Comparison of ENCODE assay signal across 16 mouse cellular contexts in the genomic region with DNA sequence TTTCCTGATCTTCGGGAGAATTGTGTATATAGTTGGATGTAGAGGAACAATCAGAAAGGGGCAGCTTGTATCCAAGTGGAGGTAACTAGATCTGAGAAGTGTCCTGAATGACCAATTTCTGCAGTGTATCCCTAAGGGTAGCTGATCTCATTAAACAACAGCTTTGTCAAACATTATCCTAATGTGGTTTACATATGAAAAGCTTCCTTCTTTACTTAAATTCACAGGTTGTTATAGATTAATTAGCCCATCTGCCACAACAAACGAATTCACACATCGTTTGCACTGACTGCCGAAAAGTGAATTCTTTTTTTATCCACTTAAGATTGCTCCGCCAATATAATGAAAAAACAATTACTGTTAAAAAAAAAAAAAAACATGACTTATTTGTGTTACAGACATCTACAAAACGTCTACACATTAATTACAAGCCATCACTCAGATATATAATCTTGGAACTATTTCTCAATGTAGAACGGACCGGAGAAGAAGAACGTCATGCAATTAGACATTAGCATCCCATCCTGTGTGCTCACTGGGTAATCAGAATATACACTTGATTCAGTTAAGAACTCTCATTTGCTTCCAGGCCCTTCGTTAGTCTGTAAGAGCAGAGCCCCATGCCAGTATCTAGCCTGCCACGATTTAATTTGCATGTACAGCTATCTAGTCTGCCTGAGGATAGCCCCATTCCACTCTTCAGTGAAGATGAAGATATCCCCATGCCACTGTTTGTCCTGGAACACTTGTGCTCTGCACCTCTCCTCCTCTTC.
A peak's percentile ranks its signal among the peaks of the same experiment; 100 is the strongest.
DNase-seq lines count a peak whose midpoint lies in the region; ATAC-seq and TF ChIP-seq lines count a peak whose summit lies in the region.
"Had no signal": no experiment of that assay in that cellular context is flagged by ENCODE, and none has a peak within 500 bp of the region (broad histone marks: within the 10 kb centered on the region; RNA-seq: fewer than 3 reads in every experiment).

No protein-coding gene starts in this region.

- H3K9me3 ChIP-seq in forebrain, embryonic 14.5 days (replicated peaks; ENCODE audit: control insufficient read depth, low read length): no peaks in the 10 kb centered on the region
- no peaks in the 10 kb centered on the region for H3K9me3 ChIP-seq in forebrain, embryonic 12.5 days
- no peaks in the 10 kb centered on the region for H3K9me3 ChIP-seq in forebrain, embryonic 16.5 days (ENCODE audit: control insufficient read depth, low read length)
- no peaks in the 10 kb centered on the region for H3K9me3 ChIP-seq in forebrain, embryonic 10.5 days
- H3K9me3 ChIP-seq: embryonic facial prominence, embryonic 10.5 days; embryonic facial prominence, embryonic 12.5 days had no signal

- TF ChIP-seq POLR2A in brain, embryonic 14.5 days (IDR thresholded peaks at IDR 0.05; ENCODE audit: borderline replicate concordance, extremely low read depth, insufficient read depth, insufficient read length, poor library complexity, severe bottlenecking): no peak

- no peaks in the 10 kb centered on the region for H3K4me1 ChIP-seq in forebrain, embryonic 14.5 days (ENCODE audit: control insufficient read depth, insufficient read depth, low read length)
- no peaks in the 10 kb centered on the region for H3K4me1 ChIP-seq in forebrain, embryonic 12.5 days
- H3K4me1 ChIP-seq in forebrain, embryonic 16.5 days (replicated peaks; ENCODE audit: control insufficient read depth, insufficient read depth, low read length): peaks cover 2% of the 10 kb centered on the region; the same call in 1 of the 2 replicates
- H3K4me1 ChIP-seq in forebrain, embryonic 10.5 days: no peaks in the 10 kb centered on the region
- H3K4me1 ChIP-seq: embryonic facial prominence, embryonic 10.5 days; embryonic facial prominence, embryonic 12.5 days had no signal

- no peak overlapping the region for H3K27ac ChIP-seq in forebrain, embryonic 14.5 days (ENCODE audit: low read depth, low read length)
- H3K27ac ChIP-seq in forebrain, embryonic 12.5 days: no peak overlapping the region
- H3K27ac ChIP-seq in forebrain, embryonic 16.5 days (ENCODE audit: low read length): no peak overlapping the region
- H3K27ac ChIP-seq in forebrain, embryonic 10.5 days: no peak overlapping the region
- H3K27ac ChIP-seq: embryonic facial prominence, embryonic 10.5 days; embryonic facial prominence, embryonic 12.5 days had no signal

- H3K9ac ChIP-seq in forebrain, embryonic 14.5 days (ENCODE audit: low read length): no peak overlapping the region
- no peak overlapping the region for H3K9ac ChIP-seq in forebrain, embryonic 12.5 days
- no peak overlapping the region for H3K9ac ChIP-seq in forebrain, embryonic 16.5 days (replicated peaks; ENCODE audit: low read depth, low read length)
- H3K9ac ChIP-seq: embryonic facial prominence, embryonic 12.5 days had no signal

- no peak overlapping the region for H3K4me2 ChIP-seq in forebrain, embryonic 14.5 days (ENCODE audit: low read length)
- no peak overlapping the region for H3K4me2 ChIP-seq in forebrain, embryonic 12.5 days
- no peak overlapping the region for H3K4me2 ChIP-seq in forebrain, embryonic 16.5 days (ENCODE audit: low read length)
- H3K4me2 ChIP-seq: embryonic facial prominence, embryonic 12.5 days had no signal

- WGBS in forebrain, embryonic 14.5 days: 32% methylated on average over 11 of the region's 11 CpGs
- WGBS in forebrain, embryonic 12.5 days: 59% methylated on average over 11 of the region's 11 CpGs
- WGBS in forebrain, embryonic 16.5 days: 29% methylated on average over 11 of the region's 11 CpGs
- 85% methylated on average over 11 of the region's 11 CpGs for WGBS in forebrain, embryonic 10.5 days

- no peak overlapping the region for H3K4me3 ChIP-seq in forebrain, embryonic 14.5 days (ENCODE audit: low read depth, low read length)
- no peak overlapping the region for H3K4me3 ChIP-seq in forebrain, embryonic 12.5 days (replicated peaks)
- H3K4me3 ChIP-seq in forebrain, embryonic 16.5 days (replicated peaks; ENCODE audit: low read length): no peak overlapping the region
- no peak overlapping the region for H3K4me3 ChIP-seq in forebrain, embryonic 10.5 days
- H3K4me3 ChIP-seq: embryonic facial prominence, embryonic 10.5 days; embryonic facial prominence, embryonic 12.5 days had no signal

- H3K36me3 ChIP-seq in forebrain, embryonic 14.5 days (ENCODE audit: control insufficient read depth, insufficient read depth, low read length): no peaks in the 10 kb centered on the region
- no peaks in the 10 kb centered on the region for H3K36me3 ChIP-seq in forebrain, embryonic 12.5 days (replicated peaks)
- H3K36me3 ChIP-seq in forebrain, embryonic 16.5 days (ENCODE audit: control insufficient read depth, insufficient read depth): no peaks in the 10 kb centered on the region
- H3K36me3 ChIP-seq in forebrain, embryonic 10.5 days (replicated peaks): no peaks in the 10 kb centered on the region
- H3K36me3 ChIP-seq: embryonic facial prominence, embryonic 10.5 days; embryonic facial prominence, embryonic 12.5 days had no signal

- no peak for TF ChIP-seq CTCF in brain, embryonic 14.5 days (IDR thresholded peaks at IDR 0.05; ENCODE audit: borderline replicate concordance, extremely low read depth, insufficient read depth, insufficient read length)

- peak; percentile 52; the same call in 1 of the 2 replicates for ATAC-seq in forebrain, embryonic 14.5 days
- ATAC-seq in forebrain, embryonic 12.5 days (ENCODE audit: low FRiP score): no peak
- peak; percentile 55 for ATAC-seq in forebrain, embryonic 16.5 days

- no peaks in the 10 kb centered on the region for H3K27me3 ChIP-seq in forebrain, embryonic 14.5 days (replicated peaks; ENCODE audit: control insufficient read depth, insufficient read depth, low read length)
- H3K27me3 ChIP-seq in forebrain, embryonic 12.5 days: 0 out of 2 replicates have a peak, but pooled peaks cover 3% of the 10 kb centered on the region
- no peaks in the 10 kb centered on the region for H3K27me3 ChIP-seq in forebrain, embryonic 16.5 days (replicated peaks; ENCODE audit: control insufficient read depth, insufficient read depth, low read length)
- H3K27me3 ChIP-seq in forebrain, embryonic 10.5 days (ENCODE audit: poor library complexity, severe bottlenecking): no peaks in the 10 kb centered on the region
- H3K27me3 ChIP-seq: embryonic facial prominence, embryonic 12.5 days had no signal

- peak; percentile 63 for DNase-seq in forebrain, embryonic 14.5 days (ENCODE audit: low spot score)
- no peak for DNase-seq in forebrain, embryonic 10.5 days (ENCODE audit: extremely low spot score, low spot score)
- DNase-seq in brain, embryonic 14.5 days (ENCODE audit: low read depth): peak; percentile 75
- DNase-seq in spleen, postnatal 10 days (ENCODE audit: low spot score in 2 of 2): no peak
- DNase-seq: adrenal gland, adult 2 months; adrenal gland, postnatal 10 days; adrenal gland, postnatal 25 days; cerebellum, adult 11-12 months; cerebellum, adult 2 months; cerebellum, adult 9-10 months; cerebellum, postnatal 10 days; cerebellum, postnatal 25 days had no signal

Comparison
In these comparisons a context has a peak if more than half of its experiments do, and no peak if none do; other contexts are left out.
1. DNase-seq: peak in forebrain, embryonic 14.5 days (single experiment) and brain, embryonic 14.5 days (single experiment); none in forebrain, embryonic 10.5 days (single experiment) and spleen, postnatal 10 days (0 of 2).